Mouse (Mus musculus): ENCODE measurements around the gene Ap1g1. TPM values are rescaled to one million over a fixed set of nuclear protein-coding genes. Genes with fewer than 3 reads are reported as not detected.
A peak's percentile ranks its signal among the peaks of the same experiment; 100 is the strongest.

Gene Ap1g1
- polyA plus RNA-seq, 1 experiment from 2014 or later = 39.1 TPM

- H3K27ac ChIP-seq = peak overlapping the region; percentile 99
- peak overlapping the region; percentile 98 for H3K4me2 ChIP-seq (replicated peaks)
- H3K27me3 ChIP-seq (ENCODE audit: control insufficient read depth, insufficient read depth, low read length) = peaks cover 13% of the 10 kb centered on the region; the same call in 1 of the 2 replicates
- H3K9ac ChIP-seq = peak overlapping the region; percentile 98
- DNase-seq (ENCODE audit: low spot score) = no peak
- peak overlapping the region; percentile 95 for H3K4me3 ChIP-seq (replicated peaks; ENCODE audit: low read length)
- no peak for ATAC-seq (ENCODE audit: low FRiP score)
- H3K9me3 ChIP-seq (ENCODE audit: control insufficient read depth, low read length) = no peaks in the 10 kb centered on the region
- no peaks in the 10 kb centered on the region for H3K36me3 ChIP-seq (replicated peaks; ENCODE audit: control insufficient read depth, insufficient read depth)
- H3K4me1 ChIP-seq (replicated peaks; ENCODE audit: control insufficient read depth, insufficient read depth, low read length) = peaks cover 14% of the 10 kb centered on the region
- WGBS = 25% methylated on average over 5 of the region's 5 CpGs
Measured at GRCm38 (mm10) chr8:109777851-109778250, 503 bp upstream of the Ap1g1 start.

GRCm38 (mm10) chr8:109778993-109779421 is 653 bp downstream of the Ap1g1 start:
- Histone ChIP-seq H3K27me3 (ENCODE audit: control insufficient read depth, insufficient read depth, low read length) (0 out of 2 replicates have a peak, but pooled peaks cover 9% of the 10 kb centered on the region), H3K4me2 (replicated peaks) (peak overlapping the region; percentile 98), H3K27ac (peak overlapping the region; percentile 99), H3K9ac (peak overlapping the region; percentile 98), H3K36me3 (replicated peaks; ENCODE audit: control insufficient read depth, insufficient read depth) (no peaks in the 10 kb centered on the region), H3K4me1 (replicated peaks; ENCODE audit: control insufficient read depth, insufficient read depth, low read length) (peaks cover 14% of the 10 kb centered on the region), H3K9me3 (ENCODE audit: control insufficient read depth, low read length) (no peaks in the 10 kb centered on the region), H3K4me3 (replicated peaks; ENCODE audit: low read length) (peak overlapping the region; percentile 95)
- ATAC-seq (ENCODE audit: low FRiP score) = peak; percentile 71
- peak; percentile 29 for DNase-seq (ENCODE audit: low spot score)
- WGBS = 0% methylated on average over 31 of the region's 32 CpGs

GRCm38 (mm10) chr8:109779431-109780228 is 1.3 kb downstream of the Ap1g1 start:
- Histone ChIP-seq H3K36me3 (replicated peaks; ENCODE audit: control insufficient read depth, insufficient read depth) (no peaks in the 10 kb centered on the region), H3K4me3 (replicated peaks; ENCODE audit: low read length) (peak overlapping the region; percentile 95), H3K27ac (peak overlapping the region; percentile 99), H3K4me1 (replicated peaks; ENCODE audit: control insufficient read depth, insufficient read depth, low read length) (peaks cover 14% of the 10 kb centered on the region), H3K9ac (peak overlapping the region; percentile 98), H3K4me2 (replicated peaks) (peak overlapping the region; percentile 98), H3K9me3 (ENCODE audit: control insufficient read depth, low read length) (no peaks in the 10 kb centered on the region), H3K27me3 (ENCODE audit: control insufficient read depth, insufficient read depth, low read length) (0 out of 2 replicates have a peak, but pooled peaks cover 5% of the 10 kb centered on the region)
- ATAC-seq (ENCODE audit: low FRiP score) = no peak
- no peak for DNase-seq (ENCODE audit: low spot score)
- 25% methylated on average over 24 of the region's 24 CpGs for WGBS

GRCm38 (mm10) chr8:109780548-109780947 is 2.2 kb downstream of the Ap1g1 start:
- Histone ChIP-seq H3K36me3 (replicated peaks; ENCODE audit: control insufficient read depth, insufficient read depth) (no peaks in the 10 kb centered on the region), H3K4me3 (replicated peaks; ENCODE audit: low read length) (no peak overlapping the region), H3K9ac (no peak overlapping the region), H3K4me2 (replicated peaks) (peak overlapping the region; percentile 98), H3K27me3 (ENCODE audit: control insufficient read depth, insufficient read depth, low read length) (no peaks in the 10 kb centered on the region), H3K9me3 (ENCODE audit: control insufficient read depth, low read length) (no peaks in the 10 kb centered on the region), H3K27ac (no peak overlapping the region), H3K4me1 (replicated peaks; ENCODE audit: control insufficient read depth, insufficient read depth, low read length) (peaks cover 14% of the 10 kb centered on the region)
- no peak for DNase-seq (ENCODE audit: low spot score)
- no peak for ATAC-seq (ENCODE audit: low FRiP score)
- 74% methylated on average over 4 of the region's 4 CpGs for WGBS

- WGBS = 98% methylated on average over 2 of the region's 2 CpGs
- no peak overlapping the region for H3K27ac ChIP-seq
- DNase-seq (ENCODE audit: low spot score) (no peak), ATAC-seq (ENCODE audit: low FRiP score) (no peak)
- no peaks in the 10 kb centered on the region for H3K9me3 ChIP-seq (ENCODE audit: control insufficient read depth, low read length)
- no peaks in the 10 kb centered on the region for H3K36me3 ChIP-seq (replicated peaks; ENCODE audit: control insufficient read depth, insufficient read depth)
- H3K27me3 ChIP-seq (ENCODE audit: control insufficient read depth, insufficient read depth, low read length) = no peaks in the 10 kb centered on the region
- no peak overlapping the region for H3K4me3 ChIP-seq (replicated peaks; ENCODE audit: low read length)
- no peak overlapping the region for H3K4me2 ChIP-seq (replicated peaks)
- H3K4me1 ChIP-seq (replicated peaks; ENCODE audit: control insufficient read depth, insufficient read depth, low read length) = no peaks in the 10 kb centered on the region
- H3K9ac ChIP-seq = no peak overlapping the region
Measured at GRCm38 (mm10) chr8:109790938-109791337, 12.6 kb downstream of the Ap1g1 start.

GRCm38 (mm10) chr8:109795166-109795565 is 16.8 kb downstream of the Ap1g1 start:
- Histone ChIP-seq H3K9me3 (ENCODE audit: control insufficient read depth, low read length) (no peaks in the 10 kb centered on the region), H3K27ac (no peak overlapping the region), H3K4me1 (replicated peaks; ENCODE audit: control insufficient read depth, insufficient read depth, low read length) (no peaks in the 10 kb centered on the region), H3K9ac (no peak overlapping the region), H3K36me3 (replicated peaks; ENCODE audit: control insufficient read depth, insufficient read depth) (no peaks in the 10 kb centered on the region), H3K4me3 (replicated peaks; ENCODE audit: low read length) (no peak overlapping the region), H3K4me2 (replicated peaks) (no peak overlapping the region), H3K27me3 (ENCODE audit: control insufficient read depth, insufficient read depth, low read length) (no peaks in the 10 kb centered on the region)
- WGBS = 78% methylated on average over 1 of the region's 1 CpGs
- DNase-seq (ENCODE audit: low spot score) = no peak
- ATAC-seq (ENCODE audit: low FRiP score) = no peak

GRCm38 (mm10) chr8:109798721-109799120 is 20.4 kb downstream of the Ap1g1 start:
- no peak overlapping the region for H3K9ac ChIP-seq
- H3K27ac ChIP-seq = no peak overlapping the region
- no peaks in the 10 kb centered on the region for H3K4me1 ChIP-seq (replicated peaks; ENCODE audit: control insufficient read depth, insufficient read depth, low read length)
- DNase-seq (ENCODE audit: low spot score) (no peak), ATAC-seq (ENCODE audit: low FRiP score) (no peak)
- no peak overlapping the region for H3K4me2 ChIP-seq (replicated peaks)
- no peak overlapping the region for H3K4me3 ChIP-seq (replicated peaks; ENCODE audit: low read length)
- H3K36me3 ChIP-seq (replicated peaks; ENCODE audit: control insufficient read depth, insufficient read depth) = 0 out of 2 replicates have a peak, but pooled peaks cover 4% of the 10 kb centered on the region
- no peaks in the 10 kb centered on the region for H3K9me3 ChIP-seq (ENCODE audit: control insufficient read depth, low read length)
- no peaks in the 10 kb centered on the region for H3K27me3 ChIP-seq (ENCODE audit: control insufficient read depth, insufficient read depth, low read length)

- H3K4me3 ChIP-seq (replicated peaks; ENCODE audit: low read length) = no peak overlapping the region
- ATAC-seq (ENCODE audit: low FRiP score) = no peak
- 77% methylated on average over 4 of the region's 4 CpGs for WGBS
- no peak overlapping the region for H3K27ac ChIP-seq
- H3K9me3 ChIP-seq (ENCODE audit: control insufficient read depth, low read length) = no peaks in the 10 kb centered on the region
- DNase-seq (ENCODE audit: low spot score) = no peak
- no peaks in the 10 kb centered on the region for H3K27me3 ChIP-seq (ENCODE audit: control insufficient read depth, insufficient read depth, low read length)
- H3K4me1 ChIP-seq (replicated peaks; ENCODE audit: control insufficient read depth, insufficient read depth, low read length) = no peaks in the 10 kb centered on the region
- H3K36me3 ChIP-seq (replicated peaks; ENCODE audit: control insufficient read depth, insufficient read depth) = peaks cover 4% of the 10 kb centered on the region; the same call in 1 of the 2 replicates
- H3K9ac ChIP-seq = no peak overlapping the region
- no peak overlapping the region for H3K4me2 ChIP-seq (replicated peaks)
Measured at GRCm38 (mm10) chr8:109799245-109799644, 20.9 kb downstream of the Ap1g1 start.

- no peak overlapping the region for H3K27ac ChIP-seq
- H3K27me3 ChIP-seq (ENCODE audit: control insufficient read depth, insufficient read depth, low read length) = no peaks in the 10 kb centered on the region
- WGBS = 88% methylated on average over 2 of the region's 2 CpGs
- H3K9me3 ChIP-seq (ENCODE audit: control insufficient read depth, low read length) = no peaks in the 10 kb centered on the region
- no peak overlapping the region for H3K4me3 ChIP-seq (replicated peaks; ENCODE audit: low read length)
- no peaks in the 10 kb centered on the region for H3K4me1 ChIP-seq (replicated peaks; ENCODE audit: control insufficient read depth, insufficient read depth, low read length)
- ATAC-seq (ENCODE audit: low FRiP score) (no peak), DNase-seq (ENCODE audit: low spot score) (no peak)
- no peak overlapping the region for H3K4me2 ChIP-seq (replicated peaks)
- H3K36me3 ChIP-seq (replicated peaks; ENCODE audit: control insufficient read depth, insufficient read depth) = peaks cover 4% of the 10 kb centered on the region; the same call in 1 of the 2 replicates
- no peak overlapping the region for H3K9ac ChIP-seq
Measured at GRCm38 (mm10) chr8:109800325-109800724, 22.0 kb downstream of the Ap1g1 start.

Data from hindbrain, embryonic 14.5 days (tissue).